Mouse (Mus musculus): Measurements from ENCODE around the gene Pds5b. TPM values are rescaled to one million over a fixed set of nuclear protein-coding genes. Genes with fewer than 3 reads are reported as not detected.
"Not testable (repeated sequence)": the region's sequence is repeated elsewhere in the genome, so short reads cannot be mapped to it uniquely, and the experiment has no call there.

The Pds5b gene
- polyA plus RNA-seq, 1 experiment from 2014 or later, result 32.1 TPM

DNA sequence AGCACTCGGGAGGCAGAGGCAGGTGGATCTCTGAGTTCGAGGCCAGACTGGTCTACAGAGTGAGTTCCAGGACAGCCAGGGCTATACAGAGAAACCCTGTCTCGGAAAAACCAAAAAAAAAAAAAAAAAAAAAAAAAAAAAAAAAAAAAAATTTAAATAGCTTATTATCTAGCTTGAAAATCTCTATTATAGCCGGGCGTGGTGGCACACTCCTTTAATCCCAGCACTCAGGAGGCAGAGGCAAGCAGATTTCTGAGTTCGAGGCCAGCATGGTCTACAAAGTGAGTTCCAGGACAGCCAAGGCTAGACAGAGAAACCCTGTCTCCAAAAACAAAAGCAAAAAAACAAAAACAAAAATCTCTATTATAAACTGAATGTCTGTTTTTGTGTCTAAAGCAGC lies 14.1 kb upstream of the Pds5b start:
- not testable (repeated sequence) for H3K4me3 ChIP-seq (ENCODE audit: low read length); ATAC-seq (ENCODE audit: low read depth); H3K27ac ChIP-seq (ENCODE audit: low read length); H3K27me3 ChIP-seq (ENCODE audit: control insufficient read depth, insufficient read depth, low read depth, low read length); H3K9me3 ChIP-seq (ENCODE audit: control insufficient read depth, low read length); H3K9ac ChIP-seq (ENCODE audit: low read length); H3K4me2 ChIP-seq (ENCODE audit: low read depth, low read length)
- 87% methylated on average over 6 of the region's 6 CpGs for WGBS
- Histone ChIP-seq H3K36me3 (ENCODE audit: control insufficient read depth, insufficient read depth, low read length) (peaks cover 14% of the 10 kb centered on the region), H3K4me1 (replicated peaks; ENCODE audit: control insufficient read depth, insufficient read depth, low read length) (peaks cover 15% of the 10 kb centered on the region)

DNA sequence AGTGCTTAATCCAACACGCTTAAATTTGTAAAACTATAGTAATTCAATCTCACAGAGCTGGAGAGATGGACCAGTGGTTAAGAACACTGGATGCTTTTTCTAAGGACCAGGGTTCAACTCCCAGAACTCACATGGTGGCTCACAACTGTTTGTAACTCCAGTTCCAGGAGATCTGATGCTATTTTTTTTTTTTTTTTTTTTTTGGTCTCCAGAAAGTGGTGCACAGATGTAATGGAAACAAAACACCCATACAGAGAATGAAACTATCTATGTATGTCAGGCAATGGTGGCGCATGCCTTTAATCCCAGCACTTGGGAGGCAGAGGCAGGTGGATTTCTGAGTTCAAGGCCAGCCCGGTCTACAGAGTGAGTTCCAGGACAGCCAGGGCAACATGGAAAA lies 13.2 kb upstream of the Pds5b start:
- H3K9me3 ChIP-seq (ENCODE audit: control insufficient read depth, low read length); H3K9ac ChIP-seq (ENCODE audit: low read length); H3K27me3 ChIP-seq (ENCODE audit: control insufficient read depth, insufficient read depth, low read depth, low read length); H3K4me3 ChIP-seq (ENCODE audit: low read length); H3K4me2 ChIP-seq (ENCODE audit: low read depth, low read length); ATAC-seq (ENCODE audit: low read depth); H3K27ac ChIP-seq (ENCODE audit: low read length): not testable (repeated sequence)
- Histone ChIP-seq H3K36me3 (ENCODE audit: control insufficient read depth, insufficient read depth, low read length) (peaks cover 14% of the 10 kb centered on the region), H3K4me1 (replicated peaks; ENCODE audit: control insufficient read depth, insufficient read depth, low read length) (peaks cover 15% of the 10 kb centered on the region)
- WGBS, result 89% methylated on average over 3 of the region's 3 CpGs

DNA sequence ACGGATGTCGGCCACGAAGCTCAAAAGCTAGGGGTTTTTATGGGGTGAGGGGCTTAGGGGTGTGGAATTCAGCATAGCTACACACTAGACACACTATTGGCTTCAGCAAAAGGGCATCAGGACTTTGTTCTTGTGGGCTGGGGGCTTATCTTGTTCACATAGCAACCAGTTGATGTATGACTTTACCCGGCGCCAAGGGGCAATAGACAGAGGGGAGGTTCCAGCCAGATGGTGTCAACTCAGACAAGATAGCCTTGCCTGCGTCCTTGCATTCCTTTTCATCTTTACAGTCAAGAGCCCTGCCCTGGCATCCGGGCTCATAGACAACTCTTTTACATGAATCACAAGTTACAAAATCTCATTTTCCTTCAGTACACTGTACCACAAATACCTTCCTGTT lies 9.6 kb upstream of the Pds5b start:
- not testable (repeated sequence) for H3K9ac ChIP-seq (ENCODE audit: low read length); H3K27ac ChIP-seq (ENCODE audit: low read length); ATAC-seq (ENCODE audit: low read depth); H3K27me3 ChIP-seq (ENCODE audit: control insufficient read depth, insufficient read depth, low read depth, low read length); H3K9me3 ChIP-seq (ENCODE audit: control insufficient read depth, low read length)
- peak overlapping the region; percentile 27; the same call in 1 of the 2 replicates for H3K4me2 ChIP-seq (ENCODE audit: low read depth, low read length)
- WGBS, result 54% methylated on average over 7 of the region's 7 CpGs
- H3K36me3 ChIP-seq (ENCODE audit: control insufficient read depth, insufficient read depth, low read length), result peaks cover 14% of the 10 kb centered on the region
- peaks cover 12% of the 10 kb centered on the region; the same call in 1 of the 2 replicates for H3K4me1 ChIP-seq (replicated peaks; ENCODE audit: control insufficient read depth, insufficient read depth, low read length)
- 0 out of 2 replicates have a peak overlapping the region, but pooled peaks have one; percentile 13 for H3K4me3 ChIP-seq (ENCODE audit: low read length)

DNA sequence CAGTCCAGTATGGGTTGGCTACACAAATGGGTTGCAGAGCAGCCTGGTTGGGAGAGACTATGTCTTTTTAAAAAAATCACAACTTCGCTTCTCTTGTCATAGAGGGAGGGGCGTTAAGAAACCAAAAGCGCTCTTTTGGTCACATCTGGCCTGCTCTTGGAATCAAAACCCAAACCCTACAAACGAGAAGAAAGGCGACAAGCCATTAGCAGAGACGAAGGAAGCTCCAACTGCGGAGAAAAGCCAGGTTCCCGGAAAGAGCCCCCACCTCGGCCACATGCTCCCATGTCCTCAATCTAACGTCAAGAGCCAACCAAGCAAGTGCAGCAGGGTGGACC lies 8.8 kb upstream of the Pds5b start:
- peaks cover 12% of the 10 kb centered on the region; the same call in 1 of the 2 replicates for H3K4me1 ChIP-seq (replicated peaks; ENCODE audit: control insufficient read depth, insufficient read depth, low read length)
- H3K27ac ChIP-seq (ENCODE audit: low read length), result peak overlapping the region; percentile 99
- peak overlapping the region; percentile 89 for H3K9ac ChIP-seq (ENCODE audit: low read length)
- no peaks in the 10 kb centered on the region for H3K27me3 ChIP-seq (ENCODE audit: control insufficient read depth, insufficient read depth, low read depth, low read length)
- H3K9me3 ChIP-seq (ENCODE audit: control insufficient read depth, low read length), result no peaks in the 10 kb centered on the region
- peaks cover 11% of the 10 kb centered on the region for H3K36me3 ChIP-seq (ENCODE audit: control insufficient read depth, insufficient read depth, low read length)
- 0% methylated on average over 10 of the region's 10 CpGs for WGBS
- peak overlapping the region; percentile 79 for H3K4me2 ChIP-seq (ENCODE audit: low read depth, low read length)
- ATAC-seq (ENCODE audit: low read depth), result no peak
- peak overlapping the region; percentile 100 for H3K4me3 ChIP-seq (ENCODE audit: low read length)

DNA sequence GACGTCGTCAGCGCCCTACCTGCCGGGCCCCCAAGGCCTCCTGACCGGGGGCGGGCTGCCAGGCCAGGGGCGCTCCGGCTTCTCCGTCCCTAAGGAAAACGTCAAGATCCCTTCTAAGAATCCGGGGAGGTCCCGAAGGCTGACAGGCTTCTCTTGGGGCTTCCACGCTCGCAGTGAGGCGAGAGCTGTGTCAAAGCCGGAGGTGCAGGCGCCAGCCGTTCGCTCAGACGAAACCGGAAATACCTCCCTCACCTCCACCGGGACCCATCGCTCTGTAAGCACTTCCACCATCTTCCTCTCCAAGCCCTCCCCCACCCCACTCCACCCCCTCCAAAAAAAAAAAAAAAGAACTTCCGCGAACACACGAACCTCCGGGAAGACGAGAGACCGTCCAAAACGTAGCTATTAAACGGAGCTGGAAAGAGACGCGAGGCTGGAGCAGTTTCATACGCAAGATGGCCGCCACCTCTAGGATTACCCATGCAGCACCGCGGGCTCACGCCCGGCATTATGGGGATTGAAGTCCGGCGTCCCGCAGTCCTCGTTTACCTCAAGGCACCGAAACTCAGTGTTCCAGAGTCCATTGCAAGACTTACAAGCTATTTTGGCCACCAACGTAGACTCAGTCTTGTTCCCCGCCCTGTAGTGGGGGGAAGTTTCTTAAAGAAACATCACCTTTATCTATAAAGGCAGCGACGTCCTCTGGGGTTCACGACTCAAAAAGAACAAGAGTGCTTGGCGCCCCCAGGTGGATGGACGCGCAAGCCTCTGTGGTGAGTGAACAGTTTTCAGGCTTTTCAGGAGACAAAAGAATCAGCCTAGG lies 8.2 kb upstream of the Pds5b start:
- peaks cover 11% of the 10 kb centered on the region for H3K36me3 ChIP-seq (ENCODE audit: control insufficient read depth, insufficient read depth, low read length)
- H3K27ac ChIP-seq (ENCODE audit: low read length), result peak overlapping the region; percentile 99
- ATAC-seq (ENCODE audit: low read depth), result peak; percentile 100
- peaks cover 12% of the 10 kb centered on the region; the same call in 1 of the 2 replicates for H3K4me1 ChIP-seq (replicated peaks; ENCODE audit: control insufficient read depth, insufficient read depth, low read length)
- peak overlapping the region; percentile 79 for H3K4me2 ChIP-seq (ENCODE audit: low read depth, low read length)
- WGBS, result under 1% methylated on average over 52 of the region's 52 CpGs
- no peaks in the 10 kb centered on the region for H3K27me3 ChIP-seq (ENCODE audit: control insufficient read depth, insufficient read depth, low read depth, low read length)
- peak overlapping the region; percentile 100 for H3K4me3 ChIP-seq (ENCODE audit: low read length)
- H3K9me3 ChIP-seq (ENCODE audit: control insufficient read depth, low read length), result no peaks in the 10 kb centered on the region
- H3K9ac ChIP-seq (ENCODE audit: low read length), result peak overlapping the region; percentile 89

DNA sequence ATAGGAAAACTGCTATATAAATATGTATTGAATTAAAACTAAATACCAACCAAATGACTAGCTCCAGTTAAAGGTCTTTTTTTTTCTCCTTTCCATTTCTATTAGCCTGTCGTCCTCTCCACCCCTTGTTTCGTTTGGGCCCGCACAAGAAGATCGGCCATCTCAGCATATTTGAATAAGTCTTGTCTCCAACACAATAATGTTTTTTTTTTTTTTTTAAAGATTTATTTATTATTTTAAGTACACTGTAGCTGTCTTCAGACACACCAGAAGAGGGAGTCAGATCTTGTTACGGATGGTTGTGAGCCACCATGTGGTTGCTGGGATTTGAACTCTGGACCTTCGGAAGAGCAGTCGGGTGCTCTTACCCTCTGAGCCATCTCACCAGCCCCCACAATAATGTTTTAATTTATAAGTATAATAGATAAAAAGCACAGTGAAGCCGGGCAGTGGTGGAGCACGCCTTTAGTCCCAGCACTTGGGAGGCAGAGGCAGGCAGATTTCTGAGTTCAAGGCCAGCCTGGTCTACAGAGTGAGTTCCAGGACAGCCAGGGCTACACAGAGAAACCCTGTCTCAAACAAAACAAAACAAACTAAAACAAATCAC lies 7.3 kb upstream of the Pds5b start, which contains the start of gene N4bp2l2:
N4bp2l2 (minus strand) TSS at position 51 of the 607 bp plus-strand sequence.
- H3K27me3 ChIP-seq (ENCODE audit: control insufficient read depth, insufficient read depth, low read depth, low read length); H3K9me3 ChIP-seq (ENCODE audit: control insufficient read depth, low read length); ATAC-seq (ENCODE audit: low read depth); H3K4me1 ChIP-seq (replicated peaks; ENCODE audit: control insufficient read depth, insufficient read depth, low read length); H3K36me3 ChIP-seq (ENCODE audit: control insufficient read depth, insufficient read depth, low read length): not testable (repeated sequence)
- Histone ChIP-seq H3K9ac (ENCODE audit: low read length) (peak within 1 kb of the TSS; percentile 89), H3K27ac (ENCODE audit: low read length) (peak within 1 kb of the TSS; percentile 99), H3K4me2 (ENCODE audit: low read depth, low read length) (peak within 1 kb of the TSS; percentile 79), H3K4me3 (ENCODE audit: low read length) (peak within 1 kb of the TSS; percentile 100)
- 91% methylated on average over 8 of the region's 9 CpGs for WGBS

DNA sequence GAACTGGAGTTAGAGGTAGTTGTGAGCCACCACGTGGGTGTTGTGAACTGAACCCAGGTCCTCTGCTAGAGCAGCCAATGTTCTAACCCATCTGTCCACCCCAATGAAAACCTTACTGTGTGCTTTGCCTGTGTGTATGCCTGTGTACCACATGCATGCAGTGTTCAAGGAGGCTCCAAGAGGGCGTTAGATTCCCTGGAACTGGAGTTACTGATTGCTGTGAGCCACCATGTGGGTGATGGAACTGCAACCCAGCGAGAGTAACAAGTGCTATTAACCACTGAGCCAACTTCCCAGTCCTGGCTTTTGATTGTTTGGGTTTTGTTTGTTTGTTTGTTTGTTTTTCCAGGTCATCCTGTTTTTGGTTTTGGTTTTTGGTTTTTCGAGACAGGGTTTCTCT lies 4.8 kb upstream of the Pds5b start:
- Histone ChIP-seq H3K4me2 (ENCODE audit: low read depth, low read length) (no peak overlapping the region), H3K36me3 (ENCODE audit: control insufficient read depth, insufficient read depth, low read length) (no peaks in the 10 kb centered on the region), H3K4me3 (ENCODE audit: low read length) (no peak overlapping the region), H3K27me3 (ENCODE audit: control insufficient read depth, insufficient read depth, low read depth, low read length) (no peaks in the 10 kb centered on the region), H3K9ac (ENCODE audit: low read length) (no peak overlapping the region), H3K27ac (ENCODE audit: low read length) (no peak overlapping the region), H3K4me1 (replicated peaks; ENCODE audit: control insufficient read depth, insufficient read depth, low read length) (peaks cover 1% of the 10 kb centered on the region; the same call in 1 of the 2 replicates), H3K9me3 (ENCODE audit: control insufficient read depth, low read length) (no peaks in the 10 kb centered on the region)
- WGBS, result 60% methylated on average over 4 of the region's 4 CpGs
- no peak for ATAC-seq (ENCODE audit: low read depth)

DNA sequence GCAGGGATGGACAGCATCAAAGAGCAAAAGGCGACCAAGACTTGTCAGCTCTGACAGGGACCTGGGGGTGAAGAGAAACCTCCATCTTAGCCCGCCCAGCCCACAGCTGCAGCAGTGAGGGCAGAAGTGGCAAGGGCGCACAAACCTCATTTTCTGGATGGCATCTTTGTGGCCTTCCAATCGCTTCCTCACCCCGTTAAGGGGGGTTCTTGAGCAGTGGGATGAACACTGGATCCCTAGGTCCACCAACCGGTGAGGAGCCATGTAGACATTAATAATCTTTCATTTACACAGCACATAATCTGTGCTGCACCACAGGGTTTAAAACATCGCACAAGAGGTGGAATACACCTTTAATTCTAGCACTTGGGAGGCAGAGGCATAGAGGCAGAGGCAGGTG lies 1.2 kb upstream of the Pds5b start:
- ATAC-seq (ENCODE audit: low read depth), result no peak
- Histone ChIP-seq H3K9me3 (ENCODE audit: control insufficient read depth, low read length) (no peaks in the 10 kb centered on the region), H3K4me2 (ENCODE audit: low read depth, low read length) (no peak overlapping the region), H3K4me1 (replicated peaks; ENCODE audit: control insufficient read depth, insufficient read depth, low read length) (peaks cover 12% of the 10 kb centered on the region), H3K27ac (ENCODE audit: low read length) (no peak overlapping the region), H3K36me3 (ENCODE audit: control insufficient read depth, insufficient read depth, low read length) (no peaks in the 10 kb centered on the region), H3K9ac (ENCODE audit: low read length) (no peak overlapping the region), H3K4me3 (ENCODE audit: low read length) (no peak overlapping the region), H3K27me3 (ENCODE audit: control insufficient read depth, insufficient read depth, low read depth, low read length) (no peaks in the 10 kb centered on the region)
- WGBS, result 87% methylated on average over 7 of the region's 7 CpGs

DNA sequence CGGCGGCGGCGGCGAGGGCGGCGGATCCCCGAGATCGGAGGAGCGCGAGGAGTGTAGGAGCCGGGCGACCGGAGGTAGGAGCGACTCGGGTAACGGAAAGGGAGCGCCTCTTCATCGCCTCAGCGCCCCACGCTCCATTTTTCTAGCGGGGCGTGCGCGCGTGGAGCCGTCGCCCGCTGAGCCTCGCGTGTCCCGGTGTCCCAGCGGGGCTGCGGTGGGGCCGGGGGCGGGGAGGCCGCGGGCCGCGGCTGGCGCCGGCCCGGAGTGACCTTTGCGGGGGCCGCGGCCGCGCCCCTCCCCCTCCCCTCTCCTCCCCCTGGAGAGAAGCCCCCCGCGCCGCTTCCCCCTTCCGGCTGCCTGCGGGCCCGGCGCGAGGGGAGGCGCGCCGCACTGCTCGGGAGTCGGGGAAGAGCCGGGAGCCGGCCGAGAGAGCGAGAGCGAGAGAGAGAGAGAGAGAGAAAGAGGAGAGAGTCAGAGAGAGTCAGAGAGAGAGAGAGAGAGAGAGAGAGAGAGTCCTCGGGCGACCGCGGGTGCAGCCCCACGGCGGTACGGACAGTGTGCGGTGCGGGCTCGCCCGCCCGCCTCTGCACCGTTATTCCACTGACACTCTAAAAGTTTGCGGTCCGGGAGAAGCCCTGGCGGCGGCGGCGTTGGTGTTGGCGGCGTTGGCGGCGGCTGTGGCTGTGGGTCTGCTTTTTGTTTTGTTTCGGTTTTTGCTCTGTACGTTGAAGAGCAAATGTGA lies 512 bp downstream of the Pds5b start:
- H3K36me3 ChIP-seq (ENCODE audit: control insufficient read depth, insufficient read depth, low read length), result no peaks in the 10 kb centered on the region
- peak overlapping the region; percentile 87 for H3K9ac ChIP-seq (ENCODE audit: low read length)
- peak overlapping the region; percentile 77 for H3K4me3 ChIP-seq (ENCODE audit: low read length)
- whole genome bisulfite sequencing, result 1% methylated on average over 58 of the region's 91 CpGs
- H3K27ac ChIP-seq (ENCODE audit: low read length), result peak overlapping the region; percentile 87
- peak; percentile 39 for ATAC-seq (ENCODE audit: low read depth)
- H3K27me3 ChIP-seq (ENCODE audit: control insufficient read depth, insufficient read depth, low read depth, low read length), result no peaks in the 10 kb centered on the region
- peak overlapping the region; percentile 68 for H3K4me2 ChIP-seq (ENCODE audit: low read depth, low read length)
- no peaks in the 10 kb centered on the region for H3K9me3 ChIP-seq (ENCODE audit: control insufficient read depth, low read length)
- peaks cover 12% of the 10 kb centered on the region for H3K4me1 ChIP-seq (replicated peaks; ENCODE audit: control insufficient read depth, insufficient read depth, low read length)

Measured in lung, embryonic 16.5 days (tissue).